Mouse (Mus musculus): ENCODE measurements at regions not wholly inside any gene's neighbourhood (a gene's known extent, or its start where the extent isn't known, plus 50 kb on each side); places are given as distances from the start of the nearest gene placed in this dataset.
"Not testable (repeated sequence)": the region's sequence is repeated elsewhere in the genome, so short reads cannot be mapped to it uniquely, and the experiment has no call there.

DNA sequence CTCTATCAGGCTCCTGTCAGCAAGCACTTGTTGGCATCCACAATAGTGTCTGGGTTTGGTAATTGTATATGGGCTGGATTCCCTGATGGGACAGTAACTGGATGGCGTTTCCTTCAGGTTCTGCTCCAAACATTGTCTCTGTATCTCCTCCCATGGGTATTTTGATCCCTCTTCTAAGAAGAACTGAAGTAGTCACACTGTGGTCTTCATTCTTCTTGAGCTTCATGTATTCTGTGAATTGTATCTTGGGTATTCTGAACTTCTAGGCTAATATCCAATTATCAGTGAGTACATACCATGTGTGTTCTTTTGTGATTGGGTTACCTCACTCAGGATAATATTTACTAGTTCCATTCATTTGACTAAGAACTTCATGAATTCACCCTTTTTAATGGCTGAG is 119.2 kb upstream of the Gm21119 start:
- not testable (repeated sequence) for DNase-seq (ENCODE audit: low spot score in 2 of 2)

DNA sequence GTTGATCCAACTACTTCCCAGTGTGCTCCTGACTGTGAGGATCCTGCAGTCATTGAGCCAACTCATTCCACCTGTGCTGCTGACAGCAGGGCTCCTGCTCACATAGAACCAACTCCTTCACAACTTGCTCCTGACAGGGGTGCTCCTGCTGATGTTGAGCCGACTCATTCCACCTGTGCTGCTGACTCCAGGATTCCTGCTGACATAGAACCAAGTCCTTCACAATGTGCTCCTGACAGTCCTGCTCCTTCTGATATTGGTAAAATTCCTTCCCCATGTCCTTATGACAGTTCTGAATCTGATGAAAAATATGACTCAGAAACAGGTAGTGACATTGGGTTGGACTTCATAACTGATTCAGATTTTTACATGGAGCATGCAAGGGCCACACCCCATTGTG is 100.8 kb upstream of the Gm21119 start:
- DNase-seq (ENCODE audit: low spot score in 2 of 2), result not testable (repeated sequence)

DNA sequence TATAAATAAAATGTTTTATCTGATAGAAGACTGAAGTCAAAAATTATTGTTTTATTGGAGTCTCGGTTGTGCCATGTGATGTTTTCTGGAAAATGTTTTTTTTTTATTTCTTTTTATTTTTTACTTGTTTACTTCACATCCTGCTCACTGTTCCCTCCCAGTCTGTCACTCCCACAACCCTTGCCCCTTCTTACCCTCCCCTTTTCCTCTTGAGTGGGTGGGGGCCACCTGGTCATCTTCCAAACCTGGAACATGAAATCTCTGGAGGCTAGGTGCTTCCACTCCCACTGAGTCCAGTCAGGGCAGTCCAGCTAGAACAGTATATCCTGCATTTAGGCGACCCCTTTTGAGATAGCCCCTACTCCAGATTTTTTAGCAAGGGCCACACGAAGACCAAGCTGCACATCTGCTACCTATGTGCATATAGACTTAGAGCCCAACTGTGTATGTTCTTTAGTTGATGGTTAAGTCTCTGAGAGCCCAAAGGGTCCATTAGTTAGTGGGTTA is 98.3 kb upstream of the Gm21119 start:
- DNase-seq (ENCODE audit: low spot score in 2 of 2), result not testable (repeated sequence)

DNA sequence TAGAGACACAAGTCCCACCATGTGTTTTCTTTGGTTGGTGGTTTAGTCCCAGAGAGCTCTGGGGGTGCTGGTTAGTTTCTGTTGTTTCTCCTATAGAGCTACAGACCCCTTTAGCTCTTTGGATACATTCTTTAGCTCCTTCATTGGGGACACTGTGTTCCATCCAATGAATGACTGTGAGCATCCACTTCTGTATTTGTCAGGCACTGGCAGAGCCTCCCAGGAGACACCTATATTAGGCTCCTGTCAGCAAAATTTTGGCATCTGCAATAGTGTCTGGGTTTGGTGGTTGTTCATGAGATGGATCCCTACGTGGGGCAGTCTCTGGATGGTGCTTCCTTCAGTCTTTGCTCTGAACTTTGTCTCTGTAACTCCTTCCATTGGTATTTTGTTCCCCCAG is 97.2 kb upstream of the Gm21119 start:
- DNase-seq (ENCODE audit: low spot score in 2 of 2), result not testable (repeated sequence)

DNA sequence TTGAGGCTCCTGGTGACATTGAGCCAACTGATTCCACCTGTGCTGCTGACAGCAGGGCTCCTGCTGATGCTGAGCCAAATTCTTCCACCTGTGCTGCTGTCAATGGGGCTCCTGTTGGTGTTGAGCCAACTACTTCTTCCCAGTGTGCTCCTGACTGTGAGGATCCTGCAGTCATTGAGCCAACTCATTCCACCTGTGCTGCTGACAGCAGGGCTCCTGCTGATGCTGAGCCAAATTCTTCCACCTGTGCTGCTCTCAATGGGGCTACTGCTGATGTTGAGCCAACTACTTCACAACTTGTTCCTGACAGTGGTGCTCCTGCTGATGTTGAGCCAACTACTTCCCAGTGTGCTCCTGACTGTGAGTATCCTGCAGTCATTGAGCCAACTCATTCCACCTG is 90.2 kb upstream of the Gm21119 start:
- DNase-seq (ENCODE audit: low spot score in 2 of 2), result not testable (repeated sequence)

DNA sequence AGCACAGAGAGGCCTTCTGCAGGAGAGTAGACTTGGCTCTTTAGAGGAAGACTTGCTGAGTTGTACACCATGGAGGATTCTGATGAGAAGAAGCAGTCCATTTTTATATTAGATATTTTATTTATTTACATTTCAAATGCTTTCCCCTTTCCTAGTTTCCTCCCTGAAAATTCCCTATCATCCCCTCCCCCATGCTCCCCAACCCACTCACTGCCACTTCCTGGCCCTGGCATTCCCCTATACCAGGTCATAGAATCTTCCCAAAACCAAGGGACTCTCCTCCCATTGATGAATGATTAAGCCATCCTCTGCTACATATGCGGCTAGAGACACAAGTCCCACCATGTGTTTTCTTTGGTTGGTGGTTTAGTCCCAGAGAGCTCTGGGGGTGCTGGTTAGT is 85.7 kb upstream of the Gm21119 start:
- DNase-seq (ENCODE audit: low spot score in 2 of 2), result not testable (repeated sequence)

DNA sequence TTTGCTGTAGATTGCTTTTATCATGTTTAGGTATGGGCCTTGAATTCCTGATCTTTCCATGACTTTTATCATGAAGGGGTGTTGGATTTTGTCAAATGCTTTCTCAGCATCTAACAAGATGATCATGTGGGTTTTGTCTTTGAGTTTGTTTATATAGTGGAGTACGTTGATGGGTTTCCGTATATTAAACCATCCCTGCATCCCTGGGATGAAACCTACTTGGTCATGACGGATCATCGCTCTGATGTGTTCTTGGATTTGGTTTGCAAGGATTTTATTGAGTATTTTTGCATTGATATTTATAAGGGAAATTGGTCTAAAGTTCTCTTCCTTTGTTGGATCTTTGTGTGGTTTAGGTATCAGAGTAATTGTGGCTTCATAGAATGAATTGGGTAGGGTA is 75.7 kb upstream of the Gm21119 start:
- DNase-seq (ENCODE audit: low spot score in 2 of 2), result not testable (repeated sequence)

DNA sequence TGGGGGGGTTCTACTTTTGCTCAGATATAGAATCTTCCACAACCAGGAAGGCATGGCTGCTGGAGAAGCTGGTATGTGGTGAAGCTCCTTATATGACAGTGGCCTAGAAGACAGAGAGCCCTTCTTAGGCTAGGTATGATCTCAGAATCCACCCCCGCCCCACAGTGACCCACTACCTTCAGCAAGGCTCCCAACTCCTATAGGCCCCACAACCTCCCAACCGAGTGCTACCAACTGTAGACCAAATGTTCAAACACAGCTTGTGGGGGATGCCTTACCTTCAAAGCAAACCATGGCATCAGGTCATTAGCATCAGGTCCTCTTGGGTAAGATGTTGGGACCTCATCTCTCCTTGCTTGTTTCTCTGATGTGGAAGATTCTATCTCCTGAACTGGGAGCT is 70.6 kb upstream of the Gm21119 start:
- DNase-seq (ENCODE audit: low spot score in 2 of 2), result not testable (repeated sequence)

DNA sequence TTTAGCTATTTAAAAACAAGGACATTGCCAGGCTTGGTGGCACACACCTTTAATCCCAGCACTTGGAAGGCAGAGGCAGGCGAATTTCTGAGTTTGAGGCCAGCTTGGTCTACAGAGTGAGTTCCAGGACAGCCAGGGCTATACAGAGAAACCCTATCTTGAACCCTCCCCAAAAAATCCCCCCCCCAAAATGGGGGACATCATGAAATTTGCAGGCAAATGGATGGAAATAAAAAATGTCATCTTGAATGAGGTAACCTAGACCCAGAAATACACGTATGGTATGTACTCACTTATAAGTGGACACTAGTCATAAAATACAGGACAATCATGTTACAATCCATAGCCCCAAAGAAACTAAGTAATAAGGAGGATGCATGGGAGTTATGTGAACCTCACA is 69.4 kb upstream of the Gm21119 start:
- DNase-seq (ENCODE audit: low spot score in 2 of 2), result peak in 1 of 2 experiments; percentile 10

DNA sequence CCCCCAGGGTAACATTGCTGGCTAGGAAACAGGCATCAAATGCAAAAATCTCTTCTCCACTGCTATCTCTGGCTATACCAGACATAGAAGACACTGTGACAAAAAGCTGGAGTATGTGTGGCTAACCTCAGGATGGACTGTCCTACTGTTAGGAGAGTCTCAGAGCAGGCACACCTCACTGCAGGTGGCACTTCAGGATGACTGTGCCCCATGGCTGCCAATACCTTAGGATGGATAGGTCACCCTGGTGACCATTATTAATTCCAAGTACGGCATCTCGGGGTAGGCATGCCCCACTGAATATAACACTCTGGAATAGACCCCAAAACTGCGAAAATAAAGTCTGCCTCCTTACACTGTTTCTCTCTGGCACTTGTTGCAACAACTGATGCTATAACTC is 68.3 kb upstream of the Gm21119 start:
- DNase-seq (ENCODE audit: low spot score in 2 of 2), result not testable (repeated sequence)

DNA sequence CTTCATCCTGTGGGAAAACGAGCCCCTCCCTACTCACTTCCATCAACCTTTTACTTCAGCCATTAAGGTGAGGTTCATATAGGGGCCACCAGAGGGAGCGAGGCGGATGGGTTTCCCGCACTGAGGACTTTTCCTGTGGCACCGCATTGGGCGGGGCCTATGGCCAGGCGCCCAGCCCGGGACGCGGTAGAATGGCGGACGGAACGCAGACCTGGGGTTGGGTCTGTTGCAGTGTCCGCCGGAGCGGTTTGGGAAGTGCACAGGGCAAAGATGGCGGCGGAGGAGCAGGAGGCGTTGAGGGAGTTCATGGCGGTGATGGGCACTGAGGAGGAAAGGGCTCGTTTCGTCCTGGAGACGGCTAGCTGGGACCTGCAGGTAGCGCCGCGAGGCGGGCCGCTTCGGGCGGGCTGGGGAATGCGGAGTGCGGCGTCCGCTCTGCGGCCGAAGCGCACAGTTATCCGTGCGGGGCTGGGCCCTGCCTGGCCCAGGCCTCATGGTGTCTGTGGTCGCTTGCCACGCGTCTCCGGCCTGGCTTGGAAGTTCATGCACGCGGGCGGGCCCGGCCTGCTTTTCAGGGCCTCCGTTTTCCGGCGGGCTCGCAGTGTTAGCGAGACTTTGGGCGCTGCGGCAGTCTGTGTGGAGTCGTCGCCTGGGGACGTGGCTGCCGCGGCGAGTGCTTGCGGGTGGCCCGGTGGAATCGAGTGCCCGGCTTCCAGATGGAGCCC is 64.5 kb upstream of the Gm21119 start:
- DNase-seq (ENCODE audit: low spot score in 2 of 2), result peak; percentile 96 to 97

DNA sequence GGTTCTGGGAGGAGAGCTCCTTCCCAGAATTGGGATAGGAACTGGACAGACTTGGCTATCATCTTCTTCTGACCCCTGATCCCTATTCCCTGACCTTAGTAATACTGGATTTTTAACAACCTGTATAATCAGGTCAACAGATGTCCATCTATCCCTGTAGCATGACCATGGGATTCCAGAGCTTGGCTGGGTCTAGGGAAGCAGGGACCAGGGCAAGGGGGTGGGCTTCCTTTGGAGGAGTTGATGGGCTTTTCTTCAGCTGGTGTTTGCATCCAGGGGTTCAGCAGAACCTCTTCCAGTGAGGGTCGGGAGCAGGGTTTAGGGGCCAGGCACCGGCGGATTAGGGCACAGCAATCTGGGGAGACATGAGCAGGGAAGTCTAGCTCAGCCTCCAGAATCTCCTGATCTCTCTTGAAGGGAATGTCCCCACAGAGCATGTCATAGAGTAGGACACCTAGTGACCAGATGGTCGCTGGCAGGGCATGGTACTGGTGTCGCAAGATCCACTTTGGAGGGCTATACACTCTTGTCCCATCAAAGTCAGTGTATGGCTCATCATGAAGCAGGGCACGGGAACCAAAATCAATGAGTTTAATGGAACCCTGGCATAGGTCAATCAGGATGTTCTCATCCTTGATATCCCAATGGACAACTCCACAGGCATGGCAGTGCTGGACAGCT is 58.1 kb upstream of the Gm21119 start:
- not testable (repeated sequence) for DNase-seq (ENCODE audit: low spot score in 2 of 2)

DNA sequence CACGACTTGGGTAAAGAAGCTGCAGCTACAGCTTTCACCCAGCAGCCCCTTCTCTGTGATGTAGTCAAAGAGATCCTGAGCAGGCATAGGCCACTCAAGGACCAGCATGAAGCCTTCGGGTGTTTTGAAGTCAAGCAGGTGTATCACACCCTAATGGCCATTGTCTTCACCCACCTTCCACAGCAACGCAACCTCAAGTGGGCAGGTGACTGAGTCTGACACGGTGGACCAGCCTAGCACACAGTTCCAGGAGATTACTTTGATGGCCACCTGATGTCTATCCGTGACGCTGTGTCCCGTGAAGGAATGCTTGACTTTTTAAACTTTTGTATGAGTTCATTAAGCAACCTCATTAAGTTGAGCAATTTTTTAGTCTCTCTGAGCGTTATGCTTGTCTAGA is 57.5 kb upstream of the Gm21119 start:
- not testable (repeated sequence) for DNase-seq (ENCODE audit: low spot score in 2 of 2)

DNA sequence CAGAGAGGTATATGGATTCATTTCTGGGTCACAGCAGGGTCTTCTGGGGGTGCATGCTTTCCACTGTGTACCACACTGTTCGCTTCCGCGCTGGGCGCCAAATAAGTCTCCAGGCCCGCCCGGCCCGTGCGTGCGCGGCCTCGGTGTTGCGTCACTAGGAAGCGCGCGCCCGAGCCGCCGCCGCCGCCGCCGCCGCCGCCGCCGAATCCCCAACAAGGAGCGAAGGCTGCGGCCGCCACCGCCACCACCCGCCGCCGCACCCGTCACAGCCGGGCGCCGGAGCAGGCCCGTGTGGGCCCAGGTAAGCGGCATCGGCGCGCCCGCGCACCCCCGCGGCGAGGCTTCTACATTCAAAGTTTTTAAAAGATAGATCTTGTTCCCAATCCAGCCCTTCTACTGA is 57.1 kb upstream of the Gm21119 start:
- DNase-seq (ENCODE audit: low spot score in 2 of 2), result peak; percentile 26 to 45
